Mouse (Mus musculus) heart, embryonic 16.5 days (tissue): ENCODE data around the gene Mthfd2. TPM values are rescaled to one million over a fixed set of nuclear protein-coding genes. Genes with fewer than 3 reads are reported as not detected.

Experiments
- ATAC-seq: fragments of 200-750 bp; cut with Nextera tagmentation; replicated peaks from 2 replicates; pipeline ENCODE4 v1.8.0; 2017; ENCODE audit warnings: moderate number of reproducible peaks; ENCODE audit not compliant: insufficient read depth, low FRiP score; ENCODE audit errors: extremely low read depth
- H3K27ac ChIP-seq: fragments of 300-500 bp; sonication (generic); 2 replicates; pipeline ENCODE4 v1.5.1; 2014; ENCODE audit warnings: mild to moderate bottlenecking, low read length, control low read depth, moderate library complexity
- H3K27me3 ChIP-seq: fragments of 300-500 bp; sonication (generic); 2 replicates; pipeline ENCODE4 v1.6.1; 2014; ENCODE audit warnings: low read length, mixed read lengths; ENCODE audit not compliant: control insufficient read depth, insufficient read depth
- H3K36me3 ChIP-seq: fragments of 300-500 bp; sonication (generic); 2 replicates; pipeline ENCODE4 v1.6.1; 2014; ENCODE audit not compliant: control insufficient read depth, insufficient read depth
- H3K4me1 ChIP-seq: fragments of 300-500 bp; sonication (generic); 2 replicates; pipeline ENCODE4 v1.6.1; 2014; ENCODE audit warnings: low read length, mixed read lengths; ENCODE audit not compliant: control insufficient read depth, insufficient read depth
- H3K4me2 ChIP-seq: fragments of 300-500 bp; sonication (generic); 2 replicates; pipeline ENCODE4 v1.6.1; 2014; ENCODE audit warnings: low read depth, mild to moderate bottlenecking, control low read depth, low read length
- H3K4me3 ChIP-seq: fragments of 300-500 bp; sonication (generic); 2 replicates; pipeline ENCODE4 v1.5.1; 2014; ENCODE audit warnings: mild to moderate bottlenecking, control low read depth, low read length
- H3K9ac ChIP-seq: fragments of 300-500 bp; sonication (generic); 2 replicates; pipeline ENCODE4 v1.6.1; 2014; ENCODE audit warnings: low read length, control low read depth
- H3K9me3 ChIP-seq: fragments of 300-500 bp; sonication (generic); replicated peaks from 2 replicates; pipeline ENCODE4 v1.6.1; 2016; ENCODE audit warnings: low read length; ENCODE audit not compliant: control insufficient read depth
- WGBS: fragments of 180-500 bp; shearing (Covaris S2); extraction: QIAGEN DNeasy Blood & Tissue Kit; methylation state at CpG from one replicate; pipeline ENCODE4 v1.1.7; 2014; 5-methylcytosine and 5-hydroxymethylcytosine counted together
- polyA plus RNA-seq: library from polyadenylated mRNA; unstranded; fragments of >200 nt; fragmentation: Nextera tagmentation; extraction: Ambion mirVana; gene quantifications from 2 replicates; pipeline ENCODE4 v1.2.1, GENCODE M21; 2015

Mthfd2 gene
- polyA plus RNA-seq, 1 experiment from 2014 or later = 28.3 TPM

DNA sequence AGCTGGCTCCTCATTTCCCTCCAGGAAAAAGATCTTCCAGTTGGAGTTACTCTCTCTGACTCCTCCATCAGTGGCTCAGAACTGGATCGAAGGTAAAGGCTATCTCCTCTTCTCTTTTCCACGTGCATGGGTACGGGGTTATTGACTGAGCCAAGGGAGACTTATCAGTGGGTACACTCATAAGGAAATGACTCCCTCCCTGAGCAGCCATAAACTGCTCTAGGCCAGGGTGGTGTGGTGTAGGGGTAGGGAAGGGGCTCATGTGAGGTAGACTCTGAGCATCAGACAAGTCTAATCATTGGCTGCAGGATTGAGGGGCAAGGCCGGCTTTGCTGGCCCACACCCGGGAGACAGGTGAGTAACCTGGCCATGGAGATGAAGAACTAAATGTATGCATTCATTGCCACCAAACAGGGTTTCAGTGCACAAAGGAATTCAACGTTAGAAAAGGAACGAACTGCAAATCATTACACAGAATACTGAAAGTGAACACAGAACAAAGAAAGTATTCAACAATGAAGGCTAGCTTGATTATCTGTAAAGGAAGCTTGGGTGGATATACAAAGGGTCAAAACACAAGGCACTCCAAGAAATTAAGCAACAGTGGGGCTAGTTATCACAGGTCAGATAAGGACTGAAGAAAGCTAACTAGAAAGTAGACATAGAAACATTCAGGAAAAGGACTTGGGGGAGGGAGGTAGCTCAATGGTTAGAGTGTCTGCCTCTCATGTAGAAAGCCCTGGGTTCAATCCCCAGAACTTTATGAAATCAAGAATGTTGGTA lies 25.1 kb downstream of the Mthfd2 start:
- Histone ChIP-seq H3K27me3 (no peaks in the 10 kb centered on the region), H3K9me3 (no peaks in the 10 kb centered on the region), H3K4me2 (no peak overlapping the region), H3K4me3 (no peak overlapping the region), H3K27ac (no peak overlapping the region), H3K4me1 (0 out of 2 replicates have a peak, but pooled peaks cover 2% of the 10 kb centered on the region), H3K9ac (no peak overlapping the region), H3K36me3 (no peaks in the 10 kb centered on the region)
- WGBS = 63% methylated on average over 7 of the region's 7 CpGs
- no peak for ATAC-seq

DNA sequence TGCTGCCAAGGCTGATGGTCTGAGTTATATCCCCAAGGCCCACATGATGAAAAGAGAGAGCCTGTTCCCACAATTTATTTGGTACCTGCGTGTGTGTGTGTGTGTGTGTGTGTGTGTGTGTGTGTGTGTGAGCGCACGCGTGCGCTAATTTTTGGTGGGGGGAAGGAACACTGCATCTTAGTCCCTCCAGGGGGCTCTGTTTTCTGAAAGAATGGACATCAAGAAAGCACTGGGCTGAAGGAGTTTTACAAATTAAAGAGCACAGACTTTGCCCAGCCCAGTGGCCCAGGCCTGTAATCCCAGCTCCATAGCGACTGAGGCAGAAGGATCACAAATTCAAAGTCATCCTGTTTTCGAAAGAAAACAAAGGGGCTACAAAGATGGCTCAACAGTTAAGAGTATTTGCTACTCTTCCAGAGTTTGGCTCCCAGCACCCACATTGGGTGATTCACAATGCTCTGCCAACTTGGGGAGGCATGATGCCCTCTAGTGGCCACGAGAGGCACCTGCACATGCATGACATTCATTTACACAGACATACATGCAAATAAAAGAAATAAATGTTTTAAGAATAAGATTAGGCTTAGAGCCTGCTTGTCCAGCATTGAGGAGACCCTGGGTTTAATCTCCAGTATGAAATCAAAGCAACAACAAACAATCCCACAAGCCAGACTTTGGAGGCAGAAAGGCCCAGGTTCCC lies 45.3 kb downstream of the Mthfd2 start:
- Histone ChIP-seq H3K27ac (no peak overlapping the region), H3K36me3 (no peaks in the 10 kb centered on the region), H3K9ac (no peak overlapping the region), H3K4me3 (no peak overlapping the region), H3K9me3 (peaks cover 6% of the 10 kb centered on the region), H3K4me1 (no peaks in the 10 kb centered on the region), H3K4me2 (no peak overlapping the region), H3K27me3 (no peaks in the 10 kb centered on the region)
- WGBS = 76% methylated on average over 8 of the region's 8 CpGs
- no peak for ATAC-seq

GRCm38 (mm10) chr6:83278881-83279280 lies 46.8 kb downstream of the Mthfd2 start:
- no peaks in the 10 kb centered on the region for H3K4me1 ChIP-seq
- ATAC-seq = no peak
- peaks cover 6% of the 10 kb centered on the region for H3K9me3 ChIP-seq
- no peak overlapping the region for H3K4me2 ChIP-seq
- no peaks in the 10 kb centered on the region for H3K36me3 ChIP-seq
- no peak overlapping the region for H3K27ac ChIP-seq
- no peaks in the 10 kb centered on the region for H3K27me3 ChIP-seq
- 11% methylated on average over 2 of the region's 2 CpGs for WGBS
- H3K4me3 ChIP-seq = no peak overlapping the region
- no peak overlapping the region for H3K9ac ChIP-seq

DNA sequence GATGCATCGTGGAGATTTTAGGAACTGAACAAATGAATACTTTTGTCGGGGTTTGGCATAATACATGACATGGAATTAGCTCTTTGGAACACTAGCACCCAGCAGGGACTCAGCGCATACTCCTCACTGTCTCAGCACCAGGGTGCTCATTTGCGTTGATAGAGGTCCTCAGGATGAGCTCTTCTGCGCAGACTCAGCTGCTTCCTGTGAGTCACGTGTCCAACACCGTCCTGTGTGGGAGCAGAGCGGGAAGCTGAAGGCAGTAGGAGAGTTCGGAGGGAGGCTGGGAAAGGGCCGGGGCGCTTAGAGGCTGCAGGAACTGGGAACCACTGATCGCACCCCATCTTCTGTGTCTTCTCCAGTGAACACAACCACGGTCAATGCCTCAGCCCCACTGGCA lies 48.6 kb downstream of the Mthfd2 start:
- Histone ChIP-seq H3K9ac (no peak overlapping the region), H3K27me3 (no peaks in the 10 kb centered on the region), H3K27ac (no peak overlapping the region), H3K9me3 (peaks cover 6% of the 10 kb centered on the region), H3K36me3 (no peaks in the 10 kb centered on the region), H3K4me2 (no peak overlapping the region), H3K4me1 (no peaks in the 10 kb centered on the region), H3K4me3 (no peak overlapping the region)
- ATAC-seq = no peak
- whole genome bisulfite sequencing = 65% methylated on average over 13 of the region's 13 CpGs

- Histone ChIP-seq H3K27me3 (no peaks in the 10 kb centered on the region), H3K4me1 (no peaks in the 10 kb centered on the region), H3K36me3 (no peaks in the 10 kb centered on the region), H3K9me3 (no peaks in the 10 kb centered on the region), H3K4me3 (no peak overlapping the region), H3K4me2 (no peak overlapping the region), H3K27ac (no peak overlapping the region), H3K9ac (no peak overlapping the region)
- 70% methylated on average over 11 of the region's 11 CpGs for WGBS
- no peak for ATAC-seq
Observed at GRCm38 (mm10) chr6:83273733-83274132, 52.0 kb downstream of the Mthfd2 start.

DNA sequence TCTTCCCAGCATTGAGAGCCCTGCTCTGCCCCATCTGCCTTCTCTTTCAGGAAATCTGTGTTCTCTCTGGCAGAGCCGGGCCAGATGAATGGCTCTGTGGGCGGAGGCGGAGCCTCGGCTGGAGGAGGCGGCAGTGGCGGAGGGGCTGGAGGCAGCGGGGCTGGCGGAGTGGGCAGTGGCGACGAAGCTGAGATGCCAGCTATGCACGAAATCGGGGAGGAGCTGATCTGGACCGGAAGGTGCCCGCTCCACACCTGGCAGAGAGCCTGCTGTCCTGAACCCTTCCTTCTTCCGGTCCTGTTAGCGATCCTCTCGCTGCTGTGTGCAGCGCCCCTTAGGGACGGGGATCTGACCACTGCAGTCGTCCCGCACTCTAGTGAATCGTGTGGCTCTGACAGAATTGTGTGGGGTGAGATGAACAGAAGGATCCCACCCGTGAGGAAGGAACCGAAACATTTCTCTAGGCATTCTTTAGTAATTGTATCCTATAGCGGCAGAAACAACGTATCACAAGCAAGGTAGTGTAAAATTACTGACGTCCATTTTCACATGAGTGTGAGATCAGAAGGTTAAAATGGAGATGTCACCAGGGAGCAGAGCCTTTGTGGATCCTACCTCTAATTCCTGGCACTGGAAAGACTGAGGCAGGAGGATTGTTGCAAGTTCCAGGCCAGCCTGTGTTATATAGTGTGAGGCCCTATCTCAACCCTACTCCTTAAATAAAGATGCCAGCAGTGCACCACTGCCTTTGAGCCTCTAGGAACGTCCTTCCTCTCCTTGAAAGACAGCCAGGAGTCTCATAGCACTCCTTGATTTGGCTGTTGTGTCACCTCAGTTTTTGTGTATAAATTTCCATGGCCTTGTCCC lies 57.3 kb downstream of the Mthfd2 start:
- WGBS = 2% methylated on average over 28 of the region's 28 CpGs
- Histone ChIP-seq H3K9me3 (no peaks in the 10 kb centered on the region), H3K4me1 (peaks cover 4% of the 10 kb centered on the region), H3K27me3 (no peaks in the 10 kb centered on the region; the same call in 1 of the 2 replicates), H3K4me3 (peak overlapping the region; percentile 58), H3K36me3 (no peaks in the 10 kb centered on the region), H3K9ac (peak overlapping the region; percentile 69), H3K4me2 (peak overlapping the region; percentile 78), H3K27ac (peak overlapping the region; percentile 55)
- peak; percentile 94 for ATAC-seq

GRCm38 (mm10) chr6:83267616-83268015 lies 58.1 kb downstream of the Mthfd2 start:
- 0 out of 2 replicates have a peak overlapping the region, but pooled peaks have one; percentile 43 for H3K9ac ChIP-seq
- H3K4me1 ChIP-seq = peaks cover 4% of the 10 kb centered on the region
- ATAC-seq = no peak
- peak overlapping the region; percentile 62; the same call in 1 of the 2 replicates for H3K27ac ChIP-seq
- H3K9me3 ChIP-seq = no peaks in the 10 kb centered on the region
- H3K36me3 ChIP-seq = no peaks in the 10 kb centered on the region
- peak overlapping the region; percentile 58 for H3K4me3 ChIP-seq
- WGBS = 62% methylated on average over 4 of the region's 4 CpGs
- peak overlapping the region; percentile 78 for H3K4me2 ChIP-seq
- no peaks in the 10 kb centered on the region; the same call in 1 of the 2 replicates for H3K27me3 ChIP-seq

DNA sequence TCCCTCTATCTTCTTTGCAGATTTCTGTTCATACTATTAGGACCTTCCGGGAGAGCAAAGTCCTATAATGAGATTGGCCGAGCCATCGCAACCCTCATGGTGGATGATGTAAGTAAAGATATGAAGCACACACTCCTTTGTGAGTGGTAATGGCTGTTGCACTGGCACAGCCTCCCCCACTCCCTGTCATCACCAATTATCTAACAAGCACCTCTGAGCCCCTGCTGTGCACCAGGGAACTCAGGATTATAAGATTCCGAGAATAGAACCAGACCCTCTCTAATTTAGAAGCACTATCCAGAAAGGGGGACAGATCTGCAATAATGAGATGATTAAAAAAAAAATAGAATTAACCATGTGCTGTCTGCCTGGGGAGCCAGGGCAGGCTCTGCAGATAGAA lies 60.1 kb downstream of the Mthfd2 start:
- ATAC-seq = no peak
- no peaks in the 10 kb centered on the region for H3K36me3 ChIP-seq
- 71% methylated on average over 4 of the region's 4 CpGs for WGBS

More for the DNA sequence above, 60.1 kb downstream of the Mthfd2 start:
- Histone ChIP-seq H3K27me3 (no peaks in the 10 kb centered on the region; the same call in 1 of the 2 replicates), H3K4me1 (peaks cover 4% of the 10 kb centered on the region), H3K9me3 (no peaks in the 10 kb centered on the region), H3K4me2 (no peak overlapping the region), H3K27ac (no peak overlapping the region), H3K9ac (no peak overlapping the region), H3K4me3 (no peak overlapping the region)
